In genomic region chr2:165564101-165564500, GRCm38 (mm10) we compare ENCODE assay signal across 14 mouse cellular contexts. TPM values are rescaled to one million over a fixed set of nuclear protein-coding genes. Genes with fewer than 3 reads are reported as not detected.
DNase-seq lines count a peak whose midpoint lies in the region; ATAC-seq and TF ChIP-seq lines count a peak whose summit lies in the region.
"Had no signal": no experiment of that assay in that cellular context is flagged by ENCODE, and none has a peak within 500 bp of the region (broad histone marks: within the 10 kb centered on the region; RNA-seq: fewer than 3 reads in every experiment).

No protein-coding gene starts in this region.

- no peak overlapping the region for H3K9ac ChIP-seq in kidney, embryonic 15.5 days
- no peak overlapping the region for H3K9ac ChIP-seq in hindbrain, embryonic 13.5 days
- H3K9ac ChIP-seq in midbrain, embryonic 12.5 days (replicated peaks), result no peak overlapping the region
- H3K9ac ChIP-seq in forebrain, embryonic 11.5 days (ENCODE audit: low read length), result no peak overlapping the region

- H3K9me3 ChIP-seq in kidney, embryonic 15.5 days (replicated peaks), result no peaks in the 10 kb centered on the region
- no peaks in the 10 kb centered on the region for H3K9me3 ChIP-seq in embryonic facial prominence, embryonic 10.5 days
- no peaks in the 10 kb centered on the region for H3K9me3 ChIP-seq in hindbrain, embryonic 13.5 days
- H3K9me3 ChIP-seq in midbrain, embryonic 12.5 days, result no peaks in the 10 kb centered on the region
- no peaks in the 10 kb centered on the region for H3K9me3 ChIP-seq in forebrain, embryonic 11.5 days (ENCODE audit: control insufficient read depth, low read length)
- H3K9me3 ChIP-seq: embryonic facial prominence, embryonic 15.5 days; forebrain, embryonic 10.5 days; hindbrain, embryonic 15.5 days had no signal

- no peak for ATAC-seq in kidney, embryonic 15.5 days (replicated peaks; ENCODE audit: low FRiP score)
- ATAC-seq in hindbrain, embryonic 13.5 days (ENCODE audit: low FRiP score), result no peak
- ATAC-seq in midbrain, embryonic 12.5 days (ENCODE audit: low FRiP score, low read depth), result no peak
- no peak for ATAC-seq in forebrain, embryonic 11.5 days (replicated peaks; ENCODE audit: low FRiP score)
- ATAC-seq: Patski had no signal

- DNase-seq in kidney, adult 2 months, result peak; percentile 81
- DNase-seq in embryonic facial prominence, embryonic 10.5 days (ENCODE audit: low spot score), result no peak
- no peak for DNase-seq in forebrain, embryonic 11.5 days (ENCODE audit: low spot score)
- no peak for DNase-seq in lung, postnatal 14 days
- DNase-seq: gastrocnemius, postnatal 14 days; liver had no signal

- H3K36me3 ChIP-seq in kidney, adult 2 months (ENCODE audit: control insufficient read depth, insufficient read depth, low read length), result no peaks in the 10 kb centered on the region
- H3K36me3 ChIP-seq in kidney, embryonic 15.5 days, result no peaks in the 10 kb centered on the region
- no peaks in the 10 kb centered on the region for H3K36me3 ChIP-seq in embryonic facial prominence, embryonic 10.5 days (replicated peaks)
- H3K36me3 ChIP-seq in hindbrain, embryonic 13.5 days, result no peaks in the 10 kb centered on the region
- H3K36me3 ChIP-seq in midbrain, embryonic 12.5 days, result no peaks in the 10 kb centered on the region
- no peaks in the 10 kb centered on the region for H3K36me3 ChIP-seq in forebrain, embryonic 11.5 days (ENCODE audit: control insufficient read depth, insufficient read depth, low read length)
- H3K36me3 ChIP-seq: embryonic facial prominence, embryonic 15.5 days; forebrain, embryonic 10.5 days; hindbrain, embryonic 15.5 days had no signal

- no peak for TF ChIP-seq CTCF in kidney, adult 2 months (conservative IDR thresholded peaks at IDR 0.05; ENCODE audit: insufficient read depth, insufficient read length, low read depth, low read length)

- no peaks in the 10 kb centered on the region for H3K27me3 ChIP-seq in kidney, adult 2 months (replicated peaks; ENCODE audit: control insufficient read depth, insufficient read depth, low read length)
- peaks cover 32% of the 10 kb centered on the region for H3K27me3 ChIP-seq in kidney, embryonic 15.5 days
- peaks cover 53% of the 10 kb centered on the region for H3K27me3 ChIP-seq in embryonic facial prominence, embryonic 10.5 days (replicated peaks; ENCODE audit: low read depth, poor library complexity, severe bottlenecking)
- 0 out of 2 replicates have a peak, but pooled peaks cover 14% of the 10 kb centered on the region for H3K27me3 ChIP-seq in hindbrain, embryonic 13.5 days
- peaks cover 39% of the 10 kb centered on the region for H3K27me3 ChIP-seq in midbrain, embryonic 12.5 days
- H3K27me3 ChIP-seq in forebrain, embryonic 11.5 days (ENCODE audit: control insufficient read depth, insufficient read depth, low read length), result peaks cover 11% of the 10 kb centered on the region; the same call in 1 of the 2 replicates
- H3K27me3 ChIP-seq: Patski had no signal

- no peak overlapping the region for H3K4me3 ChIP-seq in kidney, adult 2 months (ENCODE audit: insufficient read depth, low read depth, low read length)
- H3K4me3 ChIP-seq in kidney, embryonic 15.5 days (replicated peaks), result no peak overlapping the region
- H3K4me3 ChIP-seq in embryonic facial prominence, embryonic 10.5 days, result no peak overlapping the region
- H3K4me3 ChIP-seq in hindbrain, embryonic 13.5 days, result no peak overlapping the region
- H3K4me3 ChIP-seq in midbrain, embryonic 12.5 days, result no peak overlapping the region
- no peak overlapping the region for H3K4me3 ChIP-seq in forebrain, embryonic 11.5 days (ENCODE audit: low read depth, low read length)

- H3K4me2 ChIP-seq in kidney, embryonic 15.5 days, result no peak overlapping the region
- H3K4me2 ChIP-seq in hindbrain, embryonic 13.5 days, result 0 out of 2 replicates have a peak overlapping the region, but pooled peaks have one; percentile 86
- H3K4me2 ChIP-seq in midbrain, embryonic 12.5 days (replicated peaks), result no peak overlapping the region
- H3K4me2 ChIP-seq in forebrain, embryonic 11.5 days (ENCODE audit: low read depth, low read length, severe bottlenecking), result no peak overlapping the region

- 62% methylated on average over 8 of the region's 8 CpGs for WGBS in kidney, adult 2 months
- 60% methylated on average over 8 of the region's 8 CpGs for WGBS in kidney, embryonic 15.5 days
- 62% methylated on average over 8 of the region's 8 CpGs for WGBS in embryonic facial prominence, embryonic 10.5 days
- WGBS in hindbrain, embryonic 13.5 days, result 66% methylated on average over 8 of the region's 8 CpGs
- 67% methylated on average over 8 of the region's 8 CpGs for WGBS in midbrain, embryonic 12.5 days
- WGBS in forebrain, embryonic 11.5 days, result 66% methylated on average over 8 of the region's 8 CpGs

- no peak overlapping the region; the same call in 1 of the 2 replicates for H3K27ac ChIP-seq in kidney, adult 2 months (ENCODE audit: insufficient read depth, low read depth, low read length)
- no peak overlapping the region for H3K27ac ChIP-seq in kidney, embryonic 15.5 days
- 0 out of 2 replicates have a peak overlapping the region, but pooled peaks have one; percentile 35 for H3K27ac ChIP-seq in embryonic facial prominence, embryonic 10.5 days (replicated peaks)
- H3K27ac ChIP-seq in hindbrain, embryonic 13.5 days, result peak overlapping the region; percentile 52; the same call in 1 of the 2 replicates
- H3K27ac ChIP-seq in midbrain, embryonic 12.5 days (replicated peaks), result peak overlapping the region; percentile 56
- no peak overlapping the region for H3K27ac ChIP-seq in forebrain, embryonic 11.5 days (ENCODE audit: low read depth, low read length)
- H3K27ac ChIP-seq: macrophage had no signal

- TF ChIP-seq POLR2A in kidney, adult 2 months (IDR thresholded peaks at IDR 0.05; ENCODE audit: low read depth, low read length), result no peak

- H3K4me1 ChIP-seq in kidney, adult 2 months (ENCODE audit: control insufficient read depth, insufficient read depth, low read length), result peaks cover 14% of the 10 kb centered on the region; the same call in 1 of the 2 replicates
- peaks cover 23% of the 10 kb centered on the region for H3K4me1 ChIP-seq in kidney, embryonic 15.5 days
- H3K4me1 ChIP-seq in embryonic facial prominence, embryonic 10.5 days, result peaks cover 60% of the 10 kb centered on the region
- peaks cover 35% of the 10 kb centered on the region for H3K4me1 ChIP-seq in hindbrain, embryonic 13.5 days (replicated peaks)
- peaks cover 26% of the 10 kb centered on the region for H3K4me1 ChIP-seq in midbrain, embryonic 12.5 days
- H3K4me1 ChIP-seq in forebrain, embryonic 11.5 days (replicated peaks; ENCODE audit: control insufficient read depth, insufficient read depth, low read length), result peaks cover 8% of the 10 kb centered on the region

RNA-seq across cellular contexts. Expression of gene Eya2, which starts 30.7 kb away (rescaled TPM):
- polyA plus RNA-seq in kidney, adult 2 months (2012; rRNA removed), result 7.7 and 8.2 TPM in 2 replicates
- polyA plus RNA-seq in kidney, embryonic 15.5 days (2015; fragmentation: Nextera tagmentation; extraction: Ambion mirVana), result 6.6 and 6.9 TPM in 2 replicates
- 38.6 and 41.9 TPM in 2 replicates for polyA plus RNA-seq in embryonic facial prominence, embryonic 10.5 days (2016; fragmentation: Nextera tagmentation; extraction: Ambion mirVana)
- 12.8 and 13.1 TPM in 2 replicates for polyA plus RNA-seq in hindbrain, embryonic 13.5 days (2015; fragmentation: Nextera tagmentation; extraction: Ambion mirVana)
- polyA plus RNA-seq in midbrain, embryonic 12.5 days (2016; fragmentation: Nextera tagmentation; extraction: Ambion mirVana), result 4.5 and 7.2 TPM in 2 replicates
- polyA plus RNA-seq in forebrain, embryonic 11.5 days (2014; fragmentation: Nextera tagmentation; extraction: Ambion mirVana), result 10.3 TPM in 2 replicates
- polyA plus RNA-seq: macrophage had no signal

Comparison
In these comparisons a context has a peak if more than half of its experiments do, and no peak if none do; other contexts are left out.
1. H3K27ac ChIP-seq: peak in embryonic facial prominence, embryonic 10.5 days (single experiment), hindbrain, embryonic 13.5 days (single experiment) and midbrain, embryonic 12.5 days (single experiment); none in kidney, adult 2 months (single experiment), kidney, embryonic 15.5 days (single experiment) and forebrain, embryonic 11.5 days (single experiment).